Mouse (Mus musculus) induced T-regulatory cell, adult 2 months (primary cell): ENCODE measurements around the gene Wdr92.
"Not testable (repeated sequence)": the region's sequence is repeated elsewhere in the genome, so short reads cannot be mapped to it uniquely, and the experiment has no call there.

Experiments used
- DNase-seq: peaks from one replicate; pipeline ENCODE4 v3.0.0-alpha.2; 2012; ENCODE audit warnings: low read depth

Wdr92 gene

DNA sequence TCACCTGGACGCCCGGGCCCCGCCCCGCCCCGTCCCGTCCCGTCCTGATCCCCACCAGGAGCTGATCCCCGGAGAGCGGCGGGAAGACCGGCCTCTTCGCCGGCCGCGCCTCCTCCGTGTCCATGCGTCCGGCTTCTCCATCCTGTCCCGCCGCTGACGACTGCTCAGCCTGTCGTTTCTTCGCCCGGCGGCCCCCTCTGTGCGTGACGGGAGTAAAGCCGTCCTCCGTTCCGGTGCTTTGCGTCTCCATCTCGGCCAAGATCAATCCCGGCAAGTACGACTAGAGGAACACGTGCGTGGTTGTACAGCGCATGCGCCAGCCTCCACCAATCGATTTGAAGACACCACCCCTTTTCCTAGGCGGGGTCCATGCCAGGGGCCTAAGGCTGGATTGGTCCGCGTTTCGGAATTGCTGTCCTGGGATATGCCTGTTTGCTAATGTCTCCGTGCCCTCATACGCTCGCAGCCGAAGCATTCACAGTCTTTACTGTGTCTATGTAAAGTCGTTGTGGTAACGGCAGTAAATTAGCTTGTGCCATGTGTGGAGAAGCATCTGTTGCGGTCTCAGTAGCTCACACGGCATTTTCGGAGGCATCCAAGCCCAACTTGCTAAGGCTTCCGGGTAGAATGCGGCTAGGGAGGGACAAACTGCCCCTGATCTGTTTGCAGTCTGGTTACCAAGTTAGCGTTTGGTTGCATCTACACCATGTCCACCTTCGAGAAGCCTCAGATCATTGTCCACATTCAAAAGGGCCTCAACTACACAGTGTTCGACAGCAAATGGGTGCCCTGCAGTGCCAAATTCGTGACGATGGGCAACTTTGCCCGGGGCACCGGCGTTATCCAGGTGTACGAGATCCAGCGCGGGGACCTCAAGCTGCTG, 29.6 kb downstream of the Wdr92 start, which contains the start of gene Pno1:
Gene Pno1 (minus strand): TSS at position 311 of the 883 bp plus-strand sequence.
- peak; percentile 99 for DNase-seq

- no peak for DNase-seq
These were observed 30.2 kb downstream of the Wdr92 start for GRCm38 (mm10) chr11:17212141-17212495.

DNA sequence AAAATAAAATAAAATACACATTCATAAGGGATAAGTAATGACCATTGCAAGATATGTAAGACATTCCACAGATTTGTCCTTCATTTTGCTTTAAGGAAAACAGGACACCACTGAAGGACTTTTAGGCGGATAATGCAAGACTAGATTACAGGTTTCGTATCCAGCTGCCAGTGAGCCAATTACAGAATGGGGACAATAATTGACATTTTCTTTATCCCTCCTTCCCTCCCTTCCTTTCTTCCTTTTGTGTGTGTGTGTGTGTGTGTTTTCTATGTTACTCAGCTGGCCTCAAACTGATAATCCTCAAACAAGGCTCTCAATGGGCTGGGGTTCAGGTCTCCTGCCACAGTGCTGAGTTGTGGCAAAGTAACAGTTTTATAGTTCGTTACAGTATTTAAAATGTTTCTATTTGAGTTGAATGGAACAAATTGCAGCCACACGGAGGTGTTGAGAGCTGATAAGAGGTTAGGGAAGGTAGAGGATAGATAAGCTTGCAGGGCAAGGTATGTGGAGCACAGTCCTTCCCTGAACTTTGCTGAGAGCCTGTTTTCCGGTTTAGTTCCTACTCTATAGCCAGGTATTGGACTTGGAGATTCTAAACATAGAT, 31.1 kb downstream of the Wdr92 start:
- DNase-seq, result peak; percentile 16

DNA sequence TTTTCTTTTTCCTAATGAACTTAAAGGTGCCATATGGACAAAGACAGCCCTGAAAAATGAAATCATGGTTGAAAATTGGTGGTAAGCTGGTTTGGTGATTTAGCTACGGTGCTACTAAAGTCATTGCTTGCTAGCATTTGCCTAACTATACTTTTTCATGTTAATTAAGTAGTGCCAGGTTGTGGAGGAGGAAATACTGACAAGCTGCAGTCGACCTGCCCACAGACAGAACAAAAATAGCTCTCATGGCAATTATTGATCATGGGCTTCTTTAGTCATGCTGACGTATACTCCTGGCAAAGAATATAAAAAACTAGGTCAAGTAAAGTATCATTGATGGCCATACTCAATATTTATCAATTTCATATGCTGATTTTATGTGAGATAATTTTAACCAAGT, 33.6 kb downstream of the Wdr92 start:
- no peak for DNase-seq

- no peak for DNase-seq
These were observed 39.2 kb downstream of the Wdr92 start for GRCm38 (mm10) chr11:17221126-17221525.

DNA sequence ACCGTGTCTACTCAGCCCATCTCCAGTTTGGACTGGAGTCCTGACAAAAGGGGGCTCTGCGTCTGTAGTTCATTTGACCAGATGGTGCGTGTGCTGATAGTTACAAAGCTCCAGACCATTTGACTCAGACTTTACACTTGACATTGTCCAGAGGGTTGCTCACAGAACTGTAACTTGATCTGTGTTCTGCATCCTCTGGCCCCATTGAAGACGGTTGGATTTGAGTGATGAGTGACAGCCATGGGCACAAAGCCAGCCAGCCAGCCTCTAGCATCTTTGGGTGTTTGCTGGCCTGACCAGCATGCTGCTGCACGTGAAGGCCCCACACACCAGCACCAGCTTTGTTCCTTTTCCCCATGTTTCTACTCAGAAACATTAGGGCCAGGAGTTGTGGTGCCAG, 50.9 kb downstream of the Wdr92 start:
- no peak for DNase-seq

- no peak for DNase-seq
These were observed 54.6 kb downstream of the Wdr92 start for GRCm38 (mm10) chr11:17236449-17237037.

DNA sequence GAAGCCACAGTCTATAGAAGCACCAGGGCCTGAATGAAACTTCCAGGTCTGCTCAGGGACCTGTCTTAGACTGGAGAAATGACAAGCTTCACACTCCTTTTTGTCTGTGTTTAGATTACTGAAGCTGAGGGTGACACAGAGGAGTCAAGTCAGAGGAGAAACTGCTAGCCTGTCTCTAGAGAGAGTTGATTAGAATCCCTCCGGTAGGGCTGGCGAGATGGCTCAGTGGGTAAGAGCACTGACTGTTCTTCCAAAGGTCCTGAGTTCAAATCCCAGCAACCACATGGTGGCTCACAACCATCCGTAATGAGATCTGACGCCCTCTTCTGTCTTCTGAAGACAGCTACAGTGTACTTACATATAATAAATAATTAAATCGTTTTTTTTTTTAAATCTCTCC, 56.7 kb downstream of the Wdr92 start:
- not testable (repeated sequence) for DNase-seq

DNA sequence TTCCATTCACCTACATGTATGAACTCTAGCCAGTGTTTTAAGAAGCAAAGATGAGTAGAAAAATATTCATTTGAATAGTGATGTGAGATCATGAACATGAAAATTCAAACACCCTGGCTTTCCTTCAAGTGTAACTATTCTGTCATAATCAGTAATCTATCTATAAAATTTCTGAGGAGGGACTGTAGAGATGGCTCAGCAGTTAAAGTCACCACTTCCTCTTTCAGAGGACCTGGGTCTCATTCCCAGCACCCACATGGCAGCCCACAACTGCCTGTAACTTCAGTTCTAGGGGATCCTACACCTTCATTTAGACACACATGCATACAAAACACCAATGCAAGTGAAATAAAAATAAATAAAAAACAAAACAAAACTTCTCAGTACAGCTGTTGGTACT, 66.8 kb downstream of the Wdr92 start:
- DNase-seq, result no peak

DNA sequence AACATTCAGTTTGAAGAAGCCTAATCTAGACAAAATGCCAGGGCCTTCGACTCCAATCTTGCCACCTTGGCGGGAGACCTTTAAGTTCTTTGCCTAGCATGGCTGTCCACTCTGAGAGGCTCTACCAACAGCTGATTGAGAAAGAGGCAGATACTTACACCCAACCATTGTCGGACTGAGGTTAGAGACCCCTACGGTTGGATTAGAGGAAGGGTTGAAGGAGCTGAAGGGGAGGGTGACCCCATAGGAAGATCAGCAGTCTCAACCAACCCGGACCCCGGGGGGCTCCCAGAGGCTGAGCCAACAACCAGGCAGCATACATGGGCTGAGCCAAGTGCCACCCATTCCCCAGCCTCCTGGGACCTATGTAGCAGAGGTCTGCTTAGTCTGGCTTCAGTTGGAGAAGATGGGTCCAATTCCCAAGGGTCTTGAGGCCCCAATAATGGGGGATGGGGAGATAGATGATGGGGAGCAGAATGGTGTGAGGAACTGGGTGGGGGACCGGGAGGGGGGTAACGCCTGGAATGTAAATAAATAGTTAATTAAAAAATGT, 75.0 kb downstream of the Wdr92 start:
- DNase-seq, result peak; percentile 19

DNA sequence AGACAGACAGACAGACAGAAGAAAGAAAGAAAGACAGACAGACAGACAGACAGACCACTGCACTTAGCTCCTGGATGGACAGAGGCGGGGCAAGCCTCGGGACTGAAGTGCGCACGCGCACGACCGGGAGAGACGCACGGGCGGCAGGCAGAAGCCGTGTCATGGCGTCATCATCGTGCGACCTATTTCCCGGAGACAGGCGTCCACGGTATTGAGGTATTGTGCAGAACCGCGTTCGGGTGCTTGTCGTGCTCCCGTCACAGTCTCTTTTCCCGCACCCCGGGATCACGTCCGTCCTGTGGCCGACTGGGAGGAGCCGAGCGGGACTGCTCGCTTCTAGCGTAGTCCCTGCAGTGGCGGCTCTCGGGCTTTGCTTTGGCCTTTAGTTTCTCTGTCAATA, 75.5 kb downstream of the Wdr92 start, which contains the start of gene C1d:
Gene C1d (plus strand): TSS at position 137 of the 400 bp plus-strand sequence.
- DNase-seq, result peak; percentile 96

DNA sequence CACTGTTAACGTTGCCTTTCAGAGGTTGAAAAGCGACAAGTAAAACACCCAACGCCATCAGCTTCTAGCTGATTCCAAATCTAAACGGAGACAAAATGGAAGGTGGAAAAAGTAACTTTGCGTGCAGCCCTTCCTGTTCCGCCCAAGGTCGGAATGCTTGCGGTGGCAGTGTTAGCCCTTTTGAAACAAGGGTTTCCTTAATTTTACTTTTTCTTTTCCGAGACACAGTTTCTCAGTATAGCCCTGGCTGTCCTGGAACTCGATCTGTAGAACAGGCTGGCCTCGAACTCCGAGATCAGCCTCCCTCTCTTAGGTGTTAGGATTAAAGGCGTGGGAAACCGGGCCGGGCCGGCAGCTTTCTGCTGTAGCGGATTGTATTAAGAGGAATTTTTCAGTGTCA, 76.0 kb downstream of the Wdr92 start:
- peak; percentile 84 for DNase-seq

DNA sequence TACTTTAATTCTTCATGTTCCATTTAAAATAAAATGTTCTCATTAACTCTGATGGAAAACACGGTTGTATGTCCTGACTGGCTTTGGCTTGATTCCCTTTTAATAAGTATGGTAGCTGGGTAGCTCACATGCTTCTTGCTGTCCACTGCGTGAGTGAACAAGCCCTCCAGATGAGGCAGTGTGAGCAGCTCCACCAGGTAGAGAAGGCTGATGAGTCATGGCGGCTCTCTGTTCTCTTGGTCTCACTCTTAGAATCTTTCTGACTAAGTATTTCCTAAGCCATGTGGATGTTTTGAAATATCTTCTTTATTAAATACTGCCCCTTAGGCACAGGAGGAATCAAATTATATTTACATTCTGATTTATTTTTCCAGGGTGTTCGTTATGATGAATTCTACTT, 85.3 kb downstream of the Wdr92 start:
- no peak for DNase-seq

- no peak for DNase-seq
These were observed 86.9 kb downstream of the Wdr92 start for GRCm38 (mm10) chr11:17268801-17269200.

- DNase-seq, result peak; percentile 75
These were observed 98.1 kb downstream of the Wdr92 start for GRCm38 (mm10) chr11:17279959-17280358.
